Mouse (Mus musculus): ENCODE results near the gene Pcdh8. TPM values are rescaled to one million over a fixed set of nuclear protein-coding genes. Genes with fewer than 3 reads are reported as not detected.

Gene Pcdh8
- polyA plus RNA-seq, 1 experiment = not detected

- no peak for TF ChIP-seq GATA1 (IDR thresholded peaks at IDR 0.05; ENCODE audit: borderline replicate concordance, low read length)
- TF ChIP-seq FLI1 (IDR thresholded peaks at IDR 0.05; ENCODE audit: low read length) = no peak
- peaks cover 35% of the 10 kb centered on the region for H3K27me3 ChIP-seq (replicated peaks)
These were observed 5.8 kb downstream of the Pcdh8 start for GRCm38 (mm10) chr14:79765196-79765765.

GRCm38 (mm10) chr14:79754601-79755222 lies 16.4 kb downstream of the Pcdh8 start:
- H3K4me3 ChIP-seq (replicated peaks) = no peak overlapping the region
- TF ChIP-seq FLI1 (IDR thresholded peaks at IDR 0.05; ENCODE audit: low read length) (no peak), GATA1 (IDR thresholded peaks at IDR 0.05; ENCODE audit: borderline replicate concordance, low read length) (no peak)

More at GRCm38 (mm10) chr14:79765196-79765765, 5.8 kb downstream of the Pcdh8 start:
- Histone ChIP-seq H3K4me1 (peaks cover 22% of the 10 kb centered on the region; the same call in 1 of the 2 replicates), H3K4me3 (replicated peaks) (no peak overlapping the region), H3K9me3 (peaks cover 22% of the 10 kb centered on the region), H3K36me3 (replicated peaks; ENCODE audit: low read length) (no peaks in the 10 kb centered on the region)

GRCm38 (mm10) chr14:79754157-79754556 lies 17.0 kb downstream of the Pcdh8 start:
- H3K36me3 ChIP-seq (replicated peaks; ENCODE audit: low read length) = no peaks in the 10 kb centered on the region
- no peaks in the 10 kb centered on the region for H3K4me1 ChIP-seq
- H3K27me3 ChIP-seq (replicated peaks) = no peaks in the 10 kb centered on the region
- TF ChIP-seq FLI1 (IDR thresholded peaks at IDR 0.05; ENCODE audit: low read length) = no peak
- TF ChIP-seq GATA1 (IDR thresholded peaks at IDR 0.05; ENCODE audit: borderline replicate concordance, low read length) = no peak
- H3K4me3 ChIP-seq (replicated peaks) = no peak overlapping the region
- H3K9me3 ChIP-seq = no peaks in the 10 kb centered on the region

More at GRCm38 (mm10) chr14:79754601-79755222, 16.4 kb downstream of the Pcdh8 start:
- H3K36me3 ChIP-seq (replicated peaks; ENCODE audit: low read length) = no peaks in the 10 kb centered on the region
- no peaks in the 10 kb centered on the region for H3K4me1 ChIP-seq
- no peaks in the 10 kb centered on the region for H3K9me3 ChIP-seq
- H3K27me3 ChIP-seq (replicated peaks) = no peaks in the 10 kb centered on the region

- Histone ChIP-seq H3K27me3 (replicated peaks) (no peaks in the 10 kb centered on the region), H3K4me1 (no peaks in the 10 kb centered on the region), H3K9me3 (no peaks in the 10 kb centered on the region), H3K4me3 (replicated peaks) (no peak overlapping the region), H3K36me3 (replicated peaks; ENCODE audit: low read length) (no peaks in the 10 kb centered on the region)
- TF ChIP-seq GATA1 (IDR thresholded peaks at IDR 0.05; ENCODE audit: borderline replicate concordance, low read length) (no peak), FLI1 (IDR thresholded peaks at IDR 0.05; ENCODE audit: low read length) (no peak)
These were observed 17.4 kb downstream of the Pcdh8 start for GRCm38 (mm10) chr14:79753733-79754132.

- Histone ChIP-seq H3K27me3 (replicated peaks) (no peaks in the 10 kb centered on the region), H3K4me3 (replicated peaks) (no peak overlapping the region), H3K9me3 (no peaks in the 10 kb centered on the region), H3K4me1 (no peaks in the 10 kb centered on the region), H3K36me3 (replicated peaks; ENCODE audit: low read length) (no peaks in the 10 kb centered on the region)
- TF ChIP-seq GATA1 (IDR thresholded peaks at IDR 0.05; ENCODE audit: borderline replicate concordance, low read length) (no peak), FLI1 (IDR thresholded peaks at IDR 0.05; ENCODE audit: low read length) (no peak)
These were observed 30.6 kb downstream of the Pcdh8 start for GRCm38 (mm10) chr14:79740515-79740914.

GRCm38 (mm10) chr14:79738441-79738840 lies 32.7 kb downstream of the Pcdh8 start:
- Histone ChIP-seq H3K27me3 (replicated peaks) (no peaks in the 10 kb centered on the region), H3K4me1 (no peaks in the 10 kb centered on the region), H3K36me3 (replicated peaks; ENCODE audit: low read length) (no peaks in the 10 kb centered on the region), H3K9me3 (peaks cover 13% of the 10 kb centered on the region), H3K4me3 (replicated peaks) (no peak overlapping the region)
- TF ChIP-seq GATA1 (IDR thresholded peaks at IDR 0.05; ENCODE audit: borderline replicate concordance, low read length) (no peak), FLI1 (IDR thresholded peaks at IDR 0.05; ENCODE audit: low read length) (no peak)

GRCm38 (mm10) chr14:79737642-79738379 lies 33.3 kb downstream of the Pcdh8 start:
- Histone ChIP-seq H3K27me3 (replicated peaks) (no peaks in the 10 kb centered on the region), H3K9me3 (peaks cover 13% of the 10 kb centered on the region), H3K4me1 (no peaks in the 10 kb centered on the region), H3K4me3 (replicated peaks) (no peak overlapping the region), H3K36me3 (replicated peaks; ENCODE audit: low read length) (no peaks in the 10 kb centered on the region)
- TF ChIP-seq GATA1 (IDR thresholded peaks at IDR 0.05; ENCODE audit: borderline replicate concordance, low read length) = no peak
- no peak for TF ChIP-seq FLI1 (IDR thresholded peaks at IDR 0.05; ENCODE audit: low read length)

- H3K27me3 ChIP-seq (replicated peaks) = no peaks in the 10 kb centered on the region
- no peak for TF ChIP-seq FLI1 (IDR thresholded peaks at IDR 0.05; ENCODE audit: low read length)
- no peak for TF ChIP-seq GATA1 (IDR thresholded peaks at IDR 0.05; ENCODE audit: borderline replicate concordance, low read length)
- H3K4me3 ChIP-seq (replicated peaks) = no peak overlapping the region
- peaks cover 13% of the 10 kb centered on the region for H3K9me3 ChIP-seq
- no peaks in the 10 kb centered on the region for H3K36me3 ChIP-seq (replicated peaks; ENCODE audit: low read length)
- no peaks in the 10 kb centered on the region for H3K4me1 ChIP-seq
These were observed 34.3 kb downstream of the Pcdh8 start for GRCm38 (mm10) chr14:79736781-79737180.

GRCm38 (mm10) chr14:79733501-79733900 lies 37.6 kb downstream of the Pcdh8 start:
- H3K9me3 ChIP-seq = peaks cover 13% of the 10 kb centered on the region
- H3K4me1 ChIP-seq = no peaks in the 10 kb centered on the region
- H3K4me3 ChIP-seq (replicated peaks) = no peak overlapping the region
- H3K36me3 ChIP-seq (replicated peaks; ENCODE audit: low read length) = no peaks in the 10 kb centered on the region
- no peaks in the 10 kb centered on the region for H3K27me3 ChIP-seq (replicated peaks)
- TF ChIP-seq GATA1 (IDR thresholded peaks at IDR 0.05; ENCODE audit: borderline replicate concordance, low read length) (no peak), FLI1 (IDR thresholded peaks at IDR 0.05; ENCODE audit: low read length) (no peak)

GRCm38 (mm10) chr14:79728811-79729210 lies 42.3 kb downstream of the Pcdh8 start:
- H3K4me1 ChIP-seq = no peaks in the 10 kb centered on the region
- no peaks in the 10 kb centered on the region for H3K27me3 ChIP-seq (replicated peaks)
- H3K4me3 ChIP-seq (replicated peaks) = no peak overlapping the region
- no peaks in the 10 kb centered on the region for H3K36me3 ChIP-seq (replicated peaks; ENCODE audit: low read length)
- H3K9me3 ChIP-seq = 0 out of 2 replicates have a peak, but pooled peaks cover 3% of the 10 kb centered on the region
- TF ChIP-seq FLI1 (IDR thresholded peaks at IDR 0.05; ENCODE audit: low read length) (no peak), GATA1 (IDR thresholded peaks at IDR 0.05; ENCODE audit: borderline replicate concordance, low read length) (no peak)

All from megakaryocyte, embryonic 14.5 days (primary cell).